In the genomic region with DNA sequence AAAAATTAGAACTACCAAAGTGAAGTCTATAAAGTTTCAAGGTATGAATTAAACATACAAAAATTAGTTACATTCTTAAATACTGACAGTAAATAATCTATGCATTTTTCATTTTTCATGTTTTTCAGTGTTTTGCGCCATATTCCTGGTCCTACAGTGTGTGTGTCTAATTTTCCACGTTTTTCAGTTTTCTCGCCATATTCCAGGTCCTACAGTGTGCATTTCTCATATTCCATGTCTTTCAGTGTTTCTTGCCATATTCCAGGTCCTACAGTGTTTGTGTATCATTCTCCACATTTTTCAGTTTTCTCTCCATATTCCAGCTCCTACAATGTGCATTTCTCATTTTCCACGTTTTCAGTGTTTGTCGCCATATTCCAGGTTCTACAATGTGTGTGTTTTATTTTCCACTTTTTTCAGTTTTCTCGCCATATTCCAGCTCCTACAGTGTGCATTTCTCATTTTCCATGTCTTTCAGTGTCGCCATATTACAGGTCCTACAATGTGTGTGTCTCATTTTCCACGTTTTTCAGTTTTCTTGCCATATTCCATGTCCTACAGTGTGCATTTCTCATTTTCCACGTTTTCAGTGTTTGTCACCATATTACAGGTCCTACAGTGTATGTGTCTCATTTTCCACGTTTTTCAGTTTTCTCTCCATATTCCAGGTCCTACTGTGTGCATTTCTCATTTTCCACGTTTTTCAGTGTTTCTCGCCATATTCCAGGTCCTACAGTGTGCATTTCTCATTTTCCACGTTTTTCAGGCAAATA, we compare ENCODE assay signal across 8 mouse cellular contexts.
A peak's percentile ranks its signal among the peaks of the same experiment; 100 is the strongest.
DNase-seq lines count a peak whose midpoint lies in the region; ATAC-seq and TF ChIP-seq lines count a peak whose summit lies in the region.

No protein-coding gene starts in this region.

- TF ChIP-seq CTCF in CH12.LX (conservative IDR thresholded peaks at IDR 0.05 in 1 of 2, IDR thresholded peaks at IDR 0.05 in 1 of 2; ENCODE audit: low read depth in 2 of 2, low read length in 2 of 2), result peak in 1 of 2 experiments; percentile 27; a peak in 1 of 4 replicates

- H3K36me3 ChIP-seq in heart, embryonic 16.5 days (ENCODE audit: control insufficient read depth, insufficient read depth), result no peaks in the 10 kb centered on the region
- no peaks in the 10 kb centered on the region for H3K36me3 ChIP-seq in CH12.LX (replicated peaks in 1 of 2; ENCODE audit: control insufficient read depth in 1 of 2, insufficient read depth in 1 of 2, low read length in 1 of 2)
- no peaks in the 10 kb centered on the region for H3K36me3 ChIP-seq in stomach, embryonic 14.5 days (ENCODE audit: control insufficient read depth, insufficient read depth, low read length)

- in situ Hi-C loops in CH12.LX (cut with MboI; ENCODE audit: low pct_ligation_motif_present, low pct_unique_long_range_greater_than_20kb, low sequenced_read_pairs), result no loop called here

- no peak for TF ChIP-seq RAD21 in CH12.LX (IDR thresholded peaks at IDR 0.05; ENCODE audit: low read depth, low read length)

- peak; percentile 37; the same call in 1 of the 2 replicates for ATAC-seq in heart, embryonic 16.5 days (replicated peaks; ENCODE audit: extremely low read depth, insufficient read depth, low FRiP score)
- peak; percentile 78; the same call in 1 of the 2 replicates for ATAC-seq in stomach, embryonic 14.5 days (ENCODE audit: insufficient number of reproducible peaks, insufficient read depth, low FRiP score, low read depth)

- H3K9ac ChIP-seq in heart, embryonic 16.5 days (ENCODE audit: low read length), result no peak overlapping the region
- H3K9ac ChIP-seq in CH12.LX (ENCODE audit: insufficient read depth, low read depth), result no peak overlapping the region
- H3K9ac ChIP-seq in stomach, embryonic 14.5 days (replicated peaks; ENCODE audit: low read depth, low read length), result no peak overlapping the region

- no peak overlapping the region for H3K4me2 ChIP-seq in heart, embryonic 16.5 days (ENCODE audit: low read depth, low read length)
- H3K4me2 ChIP-seq in CH12.LX (ENCODE audit: insufficient read depth, low read depth, poor library complexity, severe bottlenecking), result no peak overlapping the region
- no peak overlapping the region for H3K4me2 ChIP-seq in stomach, embryonic 14.5 days (replicated peaks; ENCODE audit: low read depth, low read length)

- DNase-seq in heart, postnatal 25 days (ENCODE audit: low spot score), result no peak
- DNase-seq in CH12.LX (ENCODE audit: extremely low read depth), result peak; percentile 36
- DNase-seq in c-Kit-positive CD71-negative TER-119-negative erythroid progenitor cells, embryonic 14.5 days (ENCODE audit: low read depth), result peak; percentile 18
- peak; percentile 48 to 64 for DNase-seq in kidney, postnatal 4 days
- DNase-seq in ovary, postnatal 10 days (ENCODE audit: low spot score), result no peak
- no peak for DNase-seq in left cerebral cortex, postnatal 25 days (ENCODE audit: low spot score in 2 of 2)

- no peak for TF ChIP-seq EP300 in CH12.LX (IDR thresholded peaks at IDR 0.05; ENCODE audit: low read length)

- no peak overlapping the region for H3K27ac ChIP-seq in heart, embryonic 16.5 days (ENCODE audit: low read length)
- no peak overlapping the region for H3K27ac ChIP-seq in CH12.LX (ENCODE audit: insufficient read depth, low read depth)
- H3K27ac ChIP-seq in stomach, embryonic 14.5 days (ENCODE audit: low read length), result no peak overlapping the region

- dilution Hi-C loops in CH12.LX (cut with MboI; ENCODE audit: extremely low pct_ligation_motif_present, extremely low pct_unique_long_range_greater_than_20kb, low sequenced_read_pairs), result no loop called here

- no peak overlapping the region for H3K4me3 ChIP-seq in heart, embryonic 16.5 days (ENCODE audit: low read length)
- H3K4me3 ChIP-seq in CH12.LX (replicated peaks in 1 of 3; ENCODE audit: low read depth in 2 of 3, low read length in 2 of 3, poor library complexity in 1 of 3), result no peak overlapping the region
- H3K4me3 ChIP-seq in stomach, embryonic 14.5 days (ENCODE audit: low read depth, low read length), result no peak overlapping the region

- H3K79me2 ChIP-seq in CH12.LX (replicated peaks; ENCODE audit: control insufficient read depth, extremely low read depth, insufficient read depth, poor library complexity, severe bottlenecking), result no peaks in the 10 kb centered on the region

- TF ChIP-seq POLR2A in CH12.LX (IDR thresholded peaks at IDR 0.05; ENCODE audit: low read depth, low read length), result no peak

- 58% methylated on average over 13 of the region's 13 CpGs for WGBS in heart, embryonic 16.5 days
- 65% methylated on average over 13 of the region's 13 CpGs for WGBS in stomach, embryonic 14.5 days

- no peaks in the 10 kb centered on the region for H3K4me1 ChIP-seq in heart, embryonic 16.5 days (ENCODE audit: control insufficient read depth, insufficient read depth, low read length)
- H3K4me1 ChIP-seq in CH12.LX (ENCODE audit: control insufficient read depth in 1 of 2, insufficient read depth in 2 of 2), result no peaks in the 10 kb centered on the region
- H3K4me1 ChIP-seq in stomach, embryonic 14.5 days (ENCODE audit: control insufficient read depth, insufficient read depth, low read length), result no peaks in the 10 kb centered on the region

- intact Hi-C loops in heart, postnatal 25 days (cut with DNase I), result no loop called here
- intact Hi-C loops in left cerebral cortex, postnatal 25 days (cut with DNase I), result no loop called here

- no peaks in the 10 kb centered on the region for H3K27me3 ChIP-seq in heart, embryonic 16.5 days (ENCODE audit: control insufficient read depth, insufficient read depth, low read length)
- no peaks in the 10 kb centered on the region for H3K27me3 ChIP-seq in CH12.LX (replicated peaks)
- H3K27me3 ChIP-seq in stomach, embryonic 14.5 days (ENCODE audit: control insufficient read depth, insufficient read depth, low read length), result no peaks in the 10 kb centered on the region

- H3K9me3 ChIP-seq in heart, embryonic 16.5 days (replicated peaks; ENCODE audit: control insufficient read depth, low read length), result no peaks in the 10 kb centered on the region
- H3K9me3 ChIP-seq in CH12.LX (replicated peaks; ENCODE audit: low read length), result peaks cover 2% of the 10 kb centered on the region
- H3K9me3 ChIP-seq in stomach, embryonic 14.5 days (ENCODE audit: control insufficient read depth, low read depth, low read length), result no peaks in the 10 kb centered on the region

TF ChIP-seq in CH12.LX, 34 proteins besides CTCF, POLR2A, EP300 and RAD21:
- TF ChIP-seq UBTF (IDR thresholded peaks at IDR 0.05; ENCODE audit: low read depth, low read length) (no peak), SMC3 (IDR thresholded peaks at IDR 0.05; ENCODE audit: low read depth, low read length) (no peak), SIN3A (IDR thresholded peaks at IDR 0.05; ENCODE audit: low read length) (no peak), PAX5 (IDR thresholded peaks at IDR 0.05; ENCODE audit: low read length) (0 out of 2 replicates have a peak, but pooled peaks have one; percentile 10), ZKSCAN1 (IDR thresholded peaks at IDR 0.05; ENCODE audit: borderline replicate concordance, low read depth, low read length) (no peak), ZNF384 (IDR thresholded peaks at IDR 0.05; ENCODE audit: low read depth, low read length) (no peak), E2F4 (IDR thresholded peaks at IDR 0.05; ENCODE audit: insufficient replicate concordance, low read depth, low read length) (no peak), GABPA (IDR thresholded peaks at IDR 0.05; ENCODE audit: insufficient replicate concordance, low read depth, low read length) (no peak)

Comparison
In these comparisons a context has a peak if more than half of its experiments do, and no peak if none do; other contexts are left out.
1. DNase-seq: peak in CH12.LX (single experiment), c-Kit-positive CD71-negative TER-119-negative erythroid progenitor cells, embryonic 14.5 days (single experiment) and kidney, postnatal 4 days (2 of 2); none in heart, postnatal 25 days (single experiment), ovary, postnatal 10 days (single experiment) and left cerebral cortex, postnatal 25 days (0 of 2).